Mouse (Mus musculus): ENCODE results near the gene 1700080E11Rik. TPM values are rescaled to one million over a fixed set of nuclear protein-coding genes. Genes with fewer than 3 reads are reported as not detected.
A peak's percentile ranks its signal among the peaks of the same experiment; 100 is the strongest.
"Not testable (repeated sequence)": the region's sequence is repeated elsewhere in the genome, so short reads cannot be mapped to it uniquely, and the experiment has no call there.

The 1700080E11Rik gene
- not detected for total RNA-seq (2021)
- long read RNA-seq, experiment 1: 0 reads
- long read RNA-seq, experiment 2: 0 reads

DNA sequence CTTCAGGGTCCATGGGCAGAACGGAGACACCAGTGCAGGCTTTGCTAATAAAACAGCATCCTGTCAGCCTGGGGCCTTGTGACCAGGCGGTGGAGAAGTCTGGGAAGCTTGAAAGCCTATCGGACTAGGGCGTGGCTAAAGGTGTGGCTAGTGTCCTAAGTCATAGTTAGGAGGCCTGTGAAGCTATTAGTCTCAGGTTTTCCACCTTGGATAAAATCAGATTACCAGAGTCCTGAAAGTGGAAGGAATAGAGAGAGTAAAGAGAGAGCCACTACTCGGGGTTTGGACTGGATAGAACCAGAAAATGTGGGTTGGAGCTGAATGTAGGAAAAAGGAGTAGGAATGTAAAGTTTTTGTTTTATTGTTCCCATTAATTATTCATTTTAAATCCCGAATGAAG, at the start of gene 1700080E11Rik:
TSS of gene 1700080E11Rik (minus strand) at position 101 of the 400 bp plus-strand sequence.
- DNase-seq (ENCODE audit: low spot score in 2 of 2): no peak

DNA sequence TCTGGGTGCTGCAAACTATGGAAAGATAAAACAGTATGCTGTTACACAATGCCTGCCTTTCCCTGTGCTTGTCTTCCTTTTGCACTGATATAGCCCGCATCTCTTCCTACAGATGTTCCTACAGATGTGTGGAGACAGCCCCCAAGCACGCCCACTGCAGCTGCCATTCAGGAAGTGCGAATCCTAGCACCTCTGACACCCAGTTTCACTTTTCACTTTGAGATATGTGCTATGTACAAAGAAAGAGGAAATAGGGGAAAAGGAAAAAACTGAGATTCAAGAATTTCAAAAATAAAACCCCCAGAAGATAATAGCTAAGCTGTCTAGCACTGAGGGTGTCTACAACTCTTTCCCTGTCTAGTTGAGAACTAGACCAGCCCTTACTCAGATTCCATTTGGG, 41.8 kb upstream of the 1700080E11Rik start:
- no peak for DNase-seq (ENCODE audit: low spot score in 2 of 2)

GRCm38 (mm10) chr9:105182392-105182791, 37.5 kb upstream of the 1700080E11Rik start:
- DNase-seq (ENCODE audit: low spot score in 2 of 2): no peak

GRCm38 (mm10) chr9:105139204-105139603, 5.7 kb downstream of the 1700080E11Rik start:
- no peak for DNase-seq (ENCODE audit: low spot score in 2 of 2)

DNA sequence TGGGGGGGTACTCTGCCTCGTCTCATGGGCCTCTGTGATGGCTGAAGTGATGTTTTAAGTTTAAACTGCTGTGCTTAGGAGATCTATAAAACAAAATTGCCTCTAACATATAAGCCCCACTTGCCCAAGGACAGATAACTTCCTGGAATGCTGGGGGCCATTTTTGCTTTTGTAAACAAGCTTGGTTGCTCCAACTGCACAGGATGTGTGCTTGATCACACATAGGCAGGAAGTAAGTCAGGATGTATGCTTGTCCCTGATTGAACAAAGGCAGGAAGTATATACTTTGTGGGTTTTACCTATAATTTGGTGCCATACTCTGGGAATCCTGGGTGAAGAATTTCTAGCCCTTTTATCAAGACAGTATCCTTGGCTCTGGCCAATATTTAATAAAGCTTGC, 8.5 kb downstream of the 1700080E11Rik start:
- DNase-seq (ENCODE audit: low spot score in 2 of 2): no peak

DNA sequence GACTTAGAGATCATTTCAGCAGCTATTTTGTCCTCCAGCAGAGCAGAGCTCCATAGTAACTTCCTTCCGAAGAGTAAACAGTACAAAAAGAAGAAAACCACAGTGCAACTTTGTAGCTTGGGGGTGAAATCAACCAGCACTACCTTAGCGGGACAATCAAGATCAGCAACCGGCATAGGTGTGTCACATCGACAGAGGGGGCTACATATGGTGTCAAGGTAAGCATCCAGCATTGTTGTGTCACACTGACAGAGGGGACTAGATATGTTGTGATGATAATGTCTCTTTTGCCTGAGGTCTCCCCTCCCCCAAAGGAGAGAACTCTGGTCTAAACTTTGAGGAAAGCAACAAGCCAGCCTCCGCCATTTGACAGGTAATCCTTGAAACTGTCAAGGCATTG, 10.4 kb downstream of the 1700080E11Rik start:
- no peak for DNase-seq (ENCODE audit: low spot score in 2 of 2)

- no peak for DNase-seq (ENCODE audit: low spot score in 2 of 2)
Measured at GRCm38 (mm10) chr9:105132002-105132367, 12.9 kb downstream of the 1700080E11Rik start.

- DNase-seq (ENCODE audit: low spot score in 2 of 2): peak; percentile 83 to 90
Measured at GRCm38 (mm10) chr9:105131253-105132001, 13.5 kb downstream of the 1700080E11Rik start, which contains the start of gene Nudt16. Nudt16 (minus strand) TSS chr9:105131824.

GRCm38 (mm10) chr9:105130331-105130730, 14.6 kb downstream of the 1700080E11Rik start:
- DNase-seq (ENCODE audit: low spot score in 2 of 2): no peak

- DNase-seq (ENCODE audit: low spot score in 2 of 2): not testable (repeated sequence)
Measured at GRCm38 (mm10) chr9:105125206-105125605, 19.7 kb downstream of the 1700080E11Rik start.

DNA sequence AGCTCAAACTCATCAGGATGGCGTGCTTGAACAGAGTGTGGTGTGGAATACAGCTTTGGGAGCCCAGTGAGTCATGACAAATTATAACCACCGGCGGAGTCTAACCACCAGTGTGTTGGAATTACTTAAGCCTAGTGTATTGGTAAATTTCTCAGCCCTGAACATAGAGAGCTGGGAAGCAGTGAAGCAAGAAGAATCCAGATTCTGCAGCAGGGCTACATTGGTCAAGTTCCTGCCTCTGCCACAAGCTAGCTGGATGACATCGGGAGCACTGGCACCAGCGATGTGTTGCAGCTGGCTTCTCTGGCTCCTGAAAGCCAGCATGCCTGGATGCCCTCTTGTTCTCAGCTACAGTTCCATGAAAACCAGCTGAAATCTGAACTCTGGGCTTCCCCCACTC, 41.0 kb downstream of the 1700080E11Rik start:
- DNase-seq (ENCODE audit: low spot score in 2 of 2): no peak

DNA sequence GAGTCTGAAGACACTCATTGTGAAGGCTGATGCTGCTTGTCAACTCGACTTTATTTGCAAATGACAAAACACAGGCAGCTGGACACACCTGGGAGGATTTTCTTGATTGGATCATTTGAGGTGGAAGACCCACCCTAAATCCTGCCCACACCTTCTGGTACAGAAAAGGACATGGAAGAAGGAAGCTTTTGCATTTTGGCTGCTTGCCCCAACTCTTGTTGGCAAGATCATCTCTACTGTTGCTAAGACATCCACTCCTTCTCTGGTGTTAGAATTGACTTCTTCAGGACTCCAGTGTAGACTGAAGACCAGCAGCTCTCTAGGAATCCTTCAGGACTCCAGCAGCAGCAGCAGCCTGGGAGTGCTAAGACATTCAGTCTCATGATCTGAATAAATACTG, 43.0 kb downstream of the 1700080E11Rik start:
- peak in 1 of 2 experiments; percentile 32 for DNase-seq (ENCODE audit: low spot score in 2 of 2)

GRCm38 (mm10) chr9:105100807-105101570, 43.9 kb downstream of the 1700080E11Rik start:
- DNase-seq (ENCODE audit: low spot score in 2 of 2): no peak

Other genes with a start within 250 kb of the 1700080E11Rik start
- 10 to 100 TPM; 79.0 to 92.6 TPM for gene Mrpl3, start 91.9 kb downstream of the 1700080E11Rik start, total RNA-seq (2021)
- gene Nudt16, start 13.3 kb downstream of the 1700080E11Rik start, total RNA-seq (2021): 10 to 100 TPM; 16.1 to 16.7 TPM